Mouse (Mus musculus) thymus, adult 2 months (tissue): ENCODE results near the gene Shkbp1.

Experiments
- CTCF ChIP-seq: fragments of 200-500 bp; IDR thresholded peaks from 2 replicates; pipeline ENCODE4 v1.5.1; 2012; ENCODE audit warnings: mild to moderate bottlenecking, control low read depth, low read length, moderate library complexity, borderline replicate concordance; ENCODE audit not compliant: control insufficient read depth, poor library complexity, insufficient read depth; ENCODE audit errors: extremely low read depth
- POLR2A ChIP-seq: fragments of 200-500 bp; IDR thresholded peaks from 2 replicates; pipeline ENCODE4 v1.6.1; 2012; ENCODE audit warnings: mild to moderate bottlenecking, low read length, control low read depth, moderate library complexity; ENCODE audit not compliant: control insufficient read depth, poor library complexity, insufficient read depth; ENCODE audit errors: extremely low read depth

GRCm38 (mm10) chr7:27330709-27331540 lies 24.9 kb downstream of the Shkbp1 start:
- no peak for TF ChIP-seq POLR2A
- no peak for TF ChIP-seq CTCF
